Mouse (Mus musculus): Measurements from ENCODE around the gene Slc22a1.

GRCm38 (mm10) chr17:12717445-12717844 lies 41.8 kb upstream of the Slc22a1 start:
- TF ChIP-seq CTCF (conservative IDR thresholded peaks at IDR 0.05; ENCODE audit: low read length) (no peak), POU5F1 (IDR thresholded peaks at IDR 0.05; ENCODE audit: borderline replicate concordance, low read length) (no peak), NANOG (IDR thresholded peaks at IDR 0.05; ENCODE audit: borderline replicate concordance, low read length) (no peak)

All from E14TG2a.4 (cell line).